Mouse (Mus musculus): Measurements from ENCODE around the gene Ptpru. TPM values are rescaled to one million over a fixed set of nuclear protein-coding genes. Genes with fewer than 3 reads are reported as not detected.
A peak's percentile ranks its signal among the peaks of the same experiment; 100 is the strongest.
"Not testable (repeated sequence)": the region's sequence is repeated elsewhere in the genome, so short reads cannot be mapped to it uniquely, and the experiment has no call there.

The Ptpru gene
- polyA plus RNA-seq, 1 experiment from 2014 or later, result 1.9 TPM

DNA sequence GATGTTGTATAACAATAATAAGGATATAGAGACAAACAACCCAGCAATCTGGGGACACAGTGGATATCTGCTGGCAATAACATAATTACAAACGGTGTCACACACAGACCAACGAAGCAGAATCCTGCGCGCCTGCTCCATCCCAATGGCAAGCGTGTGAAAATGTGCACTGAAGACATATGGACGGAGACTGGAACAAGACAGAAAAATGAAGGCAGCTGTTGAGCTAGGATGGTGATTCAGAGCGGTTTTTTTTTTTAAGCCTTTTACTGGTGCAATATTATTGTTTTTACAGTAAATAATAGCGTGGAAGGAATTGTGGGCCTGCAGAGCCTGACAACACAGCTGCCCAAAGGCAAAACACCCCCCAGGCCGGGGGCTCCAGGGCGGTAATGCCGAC lies 25.6 kb downstream of the Ptpru start:
- WGBS, result 79% methylated on average over 11 of the region's 11 CpGs
- H3K4me2 ChIP-seq, result no peak overlapping the region
- no peaks in the 10 kb centered on the region for H3K9me3 ChIP-seq (replicated peaks)
- no peaks in the 10 kb centered on the region for H3K27me3 ChIP-seq
- H3K27ac ChIP-seq, result no peak overlapping the region
- no peak overlapping the region for H3K4me3 ChIP-seq
- H3K4me1 ChIP-seq (replicated peaks), result no peaks in the 10 kb centered on the region
- no peak overlapping the region for H3K9ac ChIP-seq
- H3K36me3 ChIP-seq, result no peaks in the 10 kb centered on the region
- ATAC-seq (replicated peaks; ENCODE audit: insufficient number of reproducible peaks, insufficient read depth, low FRiP score, low read depth), result no peak

DNA sequence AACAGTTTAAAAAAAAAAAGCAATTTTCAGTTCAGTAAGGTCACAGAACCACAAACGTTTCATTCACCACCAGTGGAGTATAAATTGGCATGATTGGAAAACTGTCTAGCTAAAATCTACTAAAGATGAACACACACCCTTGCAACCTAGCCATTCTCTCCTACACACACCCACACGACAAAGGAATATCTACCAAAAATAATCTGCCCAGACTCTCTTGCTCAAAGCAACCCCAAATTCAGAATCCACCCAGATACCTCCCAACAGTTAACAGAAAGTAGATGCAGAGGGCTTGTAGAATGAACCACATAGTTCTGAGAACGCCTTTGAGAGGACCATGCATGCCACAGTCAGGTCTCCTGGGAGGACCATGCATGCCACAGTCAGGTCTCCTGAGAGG lies 32.8 kb downstream of the Ptpru start:
- no peak for ATAC-seq (replicated peaks; ENCODE audit: insufficient number of reproducible peaks, insufficient read depth, low FRiP score, low read depth)
- Histone ChIP-seq H3K4me2 (no peak overlapping the region), H3K27me3 (no peaks in the 10 kb centered on the region), H3K27ac (no peak overlapping the region), H3K4me3 (no peak overlapping the region), H3K9me3 (replicated peaks) (no peaks in the 10 kb centered on the region), H3K36me3 (no peaks in the 10 kb centered on the region), H3K9ac (no peak overlapping the region), H3K4me1 (replicated peaks) (no peaks in the 10 kb centered on the region)
- WGBS, result 60% methylated on average over 3 of the region's 3 CpGs

DNA sequence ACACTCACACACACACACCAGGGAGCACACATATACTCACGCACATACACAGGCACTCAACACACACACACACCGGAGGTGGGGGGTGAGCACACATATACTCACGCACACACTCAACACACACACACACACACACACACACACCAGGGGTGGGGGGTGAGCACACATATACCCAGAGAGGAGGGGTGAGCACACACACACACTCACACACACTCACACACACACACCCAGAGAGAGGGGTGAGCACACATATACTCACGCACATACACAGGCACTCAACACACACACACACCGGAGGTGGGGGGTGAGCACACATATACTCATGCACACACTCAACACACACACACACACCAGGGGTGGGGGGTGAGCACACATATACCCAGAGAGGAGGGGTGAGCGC lies 33.4 kb downstream of the Ptpru start:
- H3K9ac ChIP-seq; H3K27ac ChIP-seq; H3K27me3 ChIP-seq; H3K36me3 ChIP-seq; H3K4me3 ChIP-seq; H3K4me1 ChIP-seq (replicated peaks); H3K4me2 ChIP-seq; H3K9me3 ChIP-seq (replicated peaks): not testable (repeated sequence)
- WGBS, result 93% methylated on average over 5 of the region's 6 CpGs
- peak; percentile 36; the same call in 1 of the 2 replicates for ATAC-seq (replicated peaks; ENCODE audit: insufficient number of reproducible peaks, insufficient read depth, low FRiP score, low read depth)

DNA sequence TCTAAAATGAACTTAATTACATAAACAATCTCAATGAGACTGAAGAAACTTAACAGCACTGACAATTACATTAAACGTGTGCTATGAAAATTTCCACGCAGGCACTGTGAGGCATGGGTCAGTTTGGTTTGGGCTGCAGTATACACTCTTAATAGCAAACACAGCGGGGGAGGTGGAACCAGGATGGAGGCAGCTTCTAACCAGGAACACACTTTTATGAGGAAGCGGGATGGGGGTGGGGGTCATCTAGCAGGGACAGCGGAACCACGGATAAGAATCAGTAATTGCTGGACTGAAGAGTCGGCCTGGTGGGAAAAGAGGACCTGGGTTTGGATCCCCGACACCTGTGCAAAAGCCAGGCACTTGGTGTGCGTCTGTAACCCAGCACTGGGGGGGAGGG lies 34.2 kb downstream of the Ptpru start:
- Histone ChIP-seq H3K27me3 (no peaks in the 10 kb centered on the region), H3K4me2 (no peak overlapping the region), H3K36me3 (no peaks in the 10 kb centered on the region), H3K4me3 (no peak overlapping the region), H3K4me1 (replicated peaks) (no peaks in the 10 kb centered on the region), H3K9ac (no peak overlapping the region), H3K27ac (no peak overlapping the region), H3K9me3 (replicated peaks) (no peaks in the 10 kb centered on the region)
- 68% methylated on average over 9 of the region's 9 CpGs for WGBS
- ATAC-seq (replicated peaks; ENCODE audit: insufficient number of reproducible peaks, insufficient read depth, low FRiP score, low read depth), result no peak

- Histone ChIP-seq H3K9me3 (replicated peaks) (no peaks in the 10 kb centered on the region), H3K4me3 (no peak overlapping the region), H3K27ac (no peak overlapping the region), H3K36me3 (no peaks in the 10 kb centered on the region), H3K4me1 (replicated peaks) (no peaks in the 10 kb centered on the region), H3K27me3 (0 out of 2 replicates have a peak, but pooled peaks cover 6% of the 10 kb centered on the region), H3K9ac (no peak overlapping the region), H3K4me2 (no peak overlapping the region)
- WGBS, result 45% methylated on average over 3 of the region's 4 CpGs
- no peak for ATAC-seq (replicated peaks; ENCODE audit: insufficient number of reproducible peaks, insufficient read depth, low FRiP score, low read depth)
Observed at GRCm38 (mm10) chr4:131798968-131799367, 39.1 kb downstream of the Ptpru start.

DNA sequence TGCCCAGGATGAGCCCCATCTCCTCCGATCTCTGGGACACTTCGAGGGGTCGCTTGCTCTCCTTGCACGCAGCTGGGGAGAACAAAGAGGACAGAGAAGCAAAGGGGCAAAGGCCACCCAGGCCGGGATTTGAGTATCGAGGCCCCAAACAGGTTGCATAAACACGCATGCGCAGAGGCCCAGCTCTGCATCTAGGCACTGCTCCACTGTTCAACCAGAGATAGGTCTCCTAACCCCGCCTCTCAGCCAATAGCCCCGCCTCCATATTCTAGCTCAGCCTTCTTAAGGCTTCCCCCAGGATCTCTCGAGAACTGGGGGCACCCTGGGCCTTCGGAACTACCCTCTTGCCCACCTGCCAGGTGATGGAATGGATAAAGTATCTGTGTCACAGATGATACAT lies 40.2 kb downstream of the Ptpru start:
- 79% methylated on average over 12 of the region's 12 CpGs for WGBS
- no peak overlapping the region for H3K9ac ChIP-seq

GRCm38 (mm10) chr4:131797483-131797882 lies 40.6 kb downstream of the Ptpru start:
- no peaks in the 10 kb centered on the region for H3K36me3 ChIP-seq
- 0 out of 2 replicates have a peak, but pooled peaks cover 6% of the 10 kb centered on the region for H3K27me3 ChIP-seq
- H3K4me2 ChIP-seq, result no peak overlapping the region
- ATAC-seq (replicated peaks; ENCODE audit: insufficient number of reproducible peaks, insufficient read depth, low FRiP score, low read depth), result no peak
- no peaks in the 10 kb centered on the region for H3K9me3 ChIP-seq (replicated peaks)
- H3K4me1 ChIP-seq (replicated peaks), result no peaks in the 10 kb centered on the region
- H3K4me3 ChIP-seq, result no peak overlapping the region
- WGBS, result 77% methylated on average over 7 of the region's 7 CpGs
- H3K9ac ChIP-seq, result no peak overlapping the region
- no peak overlapping the region for H3K27ac ChIP-seq

More for the DNA sequence above, 40.2 kb downstream of the Ptpru start:
- H3K36me3 ChIP-seq, result no peaks in the 10 kb centered on the region
- no peaks in the 10 kb centered on the region for H3K4me1 ChIP-seq (replicated peaks)
- no peaks in the 10 kb centered on the region for H3K9me3 ChIP-seq (replicated peaks)
- no peak for ATAC-seq (replicated peaks; ENCODE audit: insufficient number of reproducible peaks, insufficient read depth, low FRiP score, low read depth)
- no peak overlapping the region for H3K4me3 ChIP-seq
- H3K27me3 ChIP-seq, result 0 out of 2 replicates have a peak, but pooled peaks cover 6% of the 10 kb centered on the region
- no peak overlapping the region for H3K4me2 ChIP-seq
- no peak overlapping the region for H3K27ac ChIP-seq

DNA sequence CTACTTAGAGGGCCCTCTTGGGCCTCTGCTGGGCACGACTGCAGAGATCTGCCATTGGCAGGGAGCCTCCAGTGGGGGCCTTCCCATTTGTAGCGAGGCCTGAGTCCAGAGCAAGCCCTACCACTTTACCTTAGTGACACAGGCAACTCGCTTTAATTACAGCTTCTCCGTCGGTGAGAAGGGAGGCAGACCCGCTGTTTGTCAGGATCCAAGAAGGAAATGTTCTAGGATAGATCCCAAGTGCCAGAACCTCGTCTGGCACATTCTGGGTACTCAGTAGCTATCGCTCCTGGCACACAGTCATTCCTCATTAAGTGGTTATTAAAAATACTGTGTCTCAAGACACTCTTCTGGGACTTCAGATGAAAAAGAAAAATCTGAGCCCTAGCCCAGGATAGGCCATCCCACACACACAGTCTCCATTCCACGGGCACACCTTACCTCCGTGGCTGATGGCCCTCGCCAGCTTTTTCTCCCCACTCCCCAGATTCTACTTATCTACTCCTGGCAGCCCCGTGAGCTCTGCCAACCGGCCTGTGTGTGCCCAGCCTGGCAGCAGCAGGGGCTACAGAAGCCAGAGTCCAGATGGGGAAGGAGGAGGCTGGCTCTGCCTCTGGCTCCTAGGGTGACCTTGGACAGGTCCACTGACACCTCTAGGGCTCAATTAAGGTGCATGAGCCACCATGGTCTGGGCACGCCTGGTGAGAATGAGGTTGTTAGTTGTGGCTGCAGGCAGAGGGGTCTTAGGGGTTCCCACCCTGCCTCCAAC lies 41.6 kb downstream of the Ptpru start:
- Histone ChIP-seq H3K4me3 (no peak overlapping the region), H3K4me2 (no peak overlapping the region)

DNA sequence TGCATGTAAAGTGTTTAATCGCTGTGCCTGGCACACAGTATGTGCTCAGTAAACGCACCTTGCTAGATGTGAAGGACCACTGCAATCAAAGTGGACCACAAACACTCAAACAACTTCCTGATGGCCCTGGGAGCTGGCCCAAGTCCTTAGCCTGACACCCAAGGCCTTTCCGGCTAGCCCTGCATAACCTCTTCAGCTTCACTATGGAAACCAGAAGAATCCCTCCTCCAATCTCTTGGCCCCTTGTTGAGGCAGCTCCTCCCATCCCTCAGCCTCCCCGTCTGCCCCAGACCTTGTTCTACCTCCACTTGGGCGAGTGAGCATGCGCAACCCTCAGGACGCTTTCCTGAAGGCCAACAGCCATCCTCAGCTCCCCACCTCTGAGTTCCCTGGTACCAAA lies 51.3 kb downstream of the Ptpru start:
- Histone ChIP-seq H3K4me3 (no peak overlapping the region), H3K9me3 (replicated peaks) (no peaks in the 10 kb centered on the region), H3K27ac (no peak overlapping the region), H3K9ac (no peak overlapping the region), H3K4me1 (replicated peaks) (peaks cover 1% of the 10 kb centered on the region; the same call in 1 of the 2 replicates), H3K4me2 (no peak overlapping the region), H3K36me3 (no peaks in the 10 kb centered on the region), H3K27me3 (no peaks in the 10 kb centered on the region)
- WGBS, result 79% methylated on average over 7 of the region's 7 CpGs
- no peak for ATAC-seq (replicated peaks; ENCODE audit: insufficient number of reproducible peaks, insufficient read depth, low FRiP score, low read depth)

More for the DNA sequence above, 41.6 kb downstream of the Ptpru start:
- Histone ChIP-seq H3K36me3 (no peaks in the 10 kb centered on the region), H3K9ac (no peak overlapping the region), H3K27ac (no peak overlapping the region), H3K27me3 (0 out of 2 replicates have a peak, but pooled peaks cover 6% of the 10 kb centered on the region), H3K4me1 (replicated peaks) (no peaks in the 10 kb centered on the region), H3K9me3 (replicated peaks) (no peaks in the 10 kb centered on the region)
- 65% methylated on average over 14 of the region's 14 CpGs for WGBS
- no peak for ATAC-seq (replicated peaks; ENCODE audit: insufficient number of reproducible peaks, insufficient read depth, low FRiP score, low read depth)

DNA sequence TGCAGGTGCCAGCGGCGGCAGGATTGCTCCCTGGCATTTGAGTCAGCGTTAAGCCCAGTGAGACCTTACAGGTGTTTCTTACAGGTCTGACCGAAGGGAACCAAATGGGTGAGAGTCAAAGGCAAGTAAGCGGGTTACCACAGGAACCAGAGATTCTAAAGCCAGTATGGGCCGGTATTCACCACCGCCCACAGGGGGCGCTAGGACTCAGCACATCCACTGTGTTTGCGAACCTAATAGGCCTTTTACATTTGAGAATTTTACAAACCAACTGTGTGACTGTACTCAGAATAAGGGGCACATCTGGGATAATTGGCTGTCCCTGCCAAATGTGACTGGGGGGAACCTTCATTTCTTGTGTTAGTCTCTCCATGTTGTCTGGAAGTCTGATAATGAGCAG lies 54.1 kb downstream of the Ptpru start:
- WGBS, result 17% methylated on average over 9 of the region's 9 CpGs
- no peak for ATAC-seq (replicated peaks; ENCODE audit: insufficient number of reproducible peaks, insufficient read depth, low FRiP score, low read depth)
- no peaks in the 10 kb centered on the region for H3K36me3 ChIP-seq
- H3K9me3 ChIP-seq (replicated peaks), result no peaks in the 10 kb centered on the region
- no peak overlapping the region for H3K27ac ChIP-seq
- H3K4me2 ChIP-seq, result no peak overlapping the region
- H3K4me1 ChIP-seq (replicated peaks), result peaks cover 12% of the 10 kb centered on the region
- H3K4me3 ChIP-seq, result no peak overlapping the region
- H3K9ac ChIP-seq, result no peak overlapping the region
- no peaks in the 10 kb centered on the region for H3K27me3 ChIP-seq

GRCm38 (mm10) chr4:131781023-131781422 lies 57.1 kb downstream of the Ptpru start:
- ATAC-seq (replicated peaks; ENCODE audit: insufficient number of reproducible peaks, insufficient read depth, low FRiP score, low read depth), result no peak
- H3K4me2 ChIP-seq, result no peak overlapping the region
- H3K27me3 ChIP-seq, result no peaks in the 10 kb centered on the region
- peaks cover 12% of the 10 kb centered on the region for H3K4me1 ChIP-seq (replicated peaks)
- H3K36me3 ChIP-seq, result no peaks in the 10 kb centered on the region
- H3K4me3 ChIP-seq, result no peak overlapping the region
- no peak overlapping the region for H3K9ac ChIP-seq
- no peak overlapping the region for H3K27ac ChIP-seq
- WGBS, result 28% methylated on average over 3 of the region's 3 CpGs
- H3K9me3 ChIP-seq (replicated peaks), result no peaks in the 10 kb centered on the region

- 84% methylated on average over 14 of the region's 14 CpGs for WGBS
- H3K4me3 ChIP-seq, result no peak overlapping the region
- no peak overlapping the region for H3K27ac ChIP-seq
- H3K9ac ChIP-seq, result no peak overlapping the region
- H3K27me3 ChIP-seq, result no peaks in the 10 kb centered on the region
- H3K4me2 ChIP-seq, result no peak overlapping the region
- no peak for ATAC-seq (replicated peaks; ENCODE audit: insufficient number of reproducible peaks, insufficient read depth, low FRiP score, low read depth)
- no peaks in the 10 kb centered on the region for H3K36me3 ChIP-seq
- H3K4me1 ChIP-seq (replicated peaks), result peaks cover 12% of the 10 kb centered on the region
- H3K9me3 ChIP-seq (replicated peaks), result no peaks in the 10 kb centered on the region
Observed at GRCm38 (mm10) chr4:131778616-131779275, 59.3 kb downstream of the Ptpru start.

All from heart, embryonic 15.5 days (tissue).